Mouse (Mus musculus) left cerebral cortex, adult 18-20 months (tissue): ENCODE data around the gene Cinp. TPM values are rescaled to one million over a fixed set of nuclear protein-coding genes. Genes with fewer than 3 reads are reported as not detected.

Experiments used
- DNase-seq, 2 experiments: peaks; one replicate each; pipeline ENCODE4 v3.0.0; 2021 to 2022; ENCODE audit warnings: low spot score in 2 of 2, mixed read lengths in 1 of 2
- long read RNA-seq, 2 experiments: library from polyadenylated mRNA; stranded (forward); transcript quantifications; one replicate each; pipeline ENCODE4 v2.0.0; 2021
- total RNA-seq, 2 experiments: library from RNA; stranded (reverse); gene quantifications; 2 replicates each; pipeline ENCODE4 v1.2.3; 2021

The Cinp gene
- total RNA-seq: 10 to 100 TPM; 89.6 to 93.8 TPM
- long read RNA-seq, experiment 1, transcript Cinp-201 (5 exons, 2,029 nt): major isoform, 79 of 114 reads
- long read RNA-seq, experiment 1, transcript Cinp-204 (4 exons, 536 nt): minor isoform, 6 of 114 reads
- long read RNA-seq, experiment 1, partial matches to known transcripts: 13 of 114 reads
- long read RNA-seq, experiment 1, other reads (novel, unspliced or antisense): 14 of 114 reads
- long read RNA-seq, experiment 2, transcript Cinp-201 (5 exons, 2,029 nt): major isoform, 47 of 74 reads
- long read RNA-seq, experiment 2, partial matches to known transcripts: 4 of 74 reads
- long read RNA-seq, experiment 2, other reads (novel, unspliced or antisense): 18 of 74 reads

GRCm38 (mm10) chr12:110889036-110890020, at the start of gene Cinp, which contains the start of gene Tecpr2:
Cinp (minus strand) TSS chr12:110889145.
Tecpr2 (plus strand) TSS chr12:110889264.
- peak; percentile 99 for DNase-seq

GRCm38 (mm10) chr12:110937496-110937895, 48.6 kb upstream of the Cinp start:
- DNase-seq: no peak

GRCm38 (mm10) chr12:110935983-110936620, 47.2 kb upstream of the Cinp start:
- peak; percentile 86 to 89 for DNase-seq

GRCm38 (mm10) chr12:110932820-110933219, 43.9 kb upstream of the Cinp start:
- peak; percentile 43 to 48 for DNase-seq

GRCm38 (mm10) chr12:110921572-110921971, 32.6 kb upstream of the Cinp start:
- DNase-seq: no peak

GRCm38 (mm10) chr12:110920254-110920653, 31.3 kb upstream of the Cinp start:
- DNase-seq: no peak

- no peak for DNase-seq
Measured at GRCm38 (mm10) chr12:110915761-110916160, 26.8 kb upstream of the Cinp start.

- no peak for DNase-seq
Measured at GRCm38 (mm10) chr12:110909962-110910361, 21.0 kb upstream of the Cinp start.

- DNase-seq: no peak
Measured at GRCm38 (mm10) chr12:110907845-110908244, 18.9 kb upstream of the Cinp start.

- peak in 1 of 2 experiments; percentile 30 for DNase-seq
Measured at GRCm38 (mm10) chr12:110903536-110903935, 14.6 kb upstream of the Cinp start.

GRCm38 (mm10) chr12:110902106-110902505, 13.2 kb upstream of the Cinp start:
- DNase-seq: no peak

GRCm38 (mm10) chr12:110891887-110892286, 2.9 kb upstream of the Cinp start:
- no peak for DNase-seq

GRCm38 (mm10) chr12:110888606-110889005, 339 bp downstream of the Cinp start:
- peak in 1 of 2 experiments; percentile 28 for DNase-seq

- DNase-seq: no peak
Measured at GRCm38 (mm10) chr12:110888106-110888505, 839 bp downstream of the Cinp start.

- no peak for DNase-seq
Measured at GRCm38 (mm10) chr12:110885251-110885650, 3.7 kb downstream of the Cinp start.

- DNase-seq: no peak
Measured at GRCm38 (mm10) chr12:110882291-110882690, 6.7 kb downstream of the Cinp start.

- no peak for DNase-seq
Measured at GRCm38 (mm10) chr12:110875351-110875750, 13.6 kb downstream of the Cinp start.

- DNase-seq: no peak
Measured at GRCm38 (mm10) chr12:110871247-110871646, 17.7 kb downstream of the Cinp start.

- no peak for DNase-seq
Measured at GRCm38 (mm10) chr12:110870107-110870506, 18.8 kb downstream of the Cinp start.

GRCm38 (mm10) chr12:110865989-110866388, 23.0 kb downstream of the Cinp start:
- peak in 1 of 2 experiments; percentile 32 for DNase-seq

- no peak for DNase-seq
Measured at GRCm38 (mm10) chr12:110865571-110865970, 23.4 kb downstream of the Cinp start.
